Mouse (Mus musculus): ENCODE measurements around the gene Dexi.

The Dexi gene

DNA sequence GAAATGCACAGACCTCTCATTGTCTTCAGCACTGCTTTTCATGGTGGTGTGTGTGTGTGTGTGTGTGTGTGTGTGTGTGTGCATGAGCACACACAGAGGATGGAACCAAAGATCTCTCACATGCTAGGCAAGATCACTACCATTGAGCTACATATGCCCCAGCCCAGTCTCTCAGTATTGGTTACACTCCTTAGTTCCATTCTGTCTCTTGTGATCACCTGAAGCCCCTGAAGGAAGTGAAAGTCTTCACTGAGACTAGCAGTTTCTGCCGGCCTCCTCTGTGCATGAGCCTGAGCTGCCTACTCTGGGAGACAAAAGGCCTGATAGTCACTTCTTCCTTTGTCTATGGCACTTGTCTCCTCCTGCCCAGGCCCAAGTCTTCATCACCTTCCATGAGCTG lies 43.7 kb downstream of the Dexi start:
- peak in 1 of 2 experiments; percentile 43 for DNase-seq (ENCODE audit: low spot score in 2 of 2)

DNA sequence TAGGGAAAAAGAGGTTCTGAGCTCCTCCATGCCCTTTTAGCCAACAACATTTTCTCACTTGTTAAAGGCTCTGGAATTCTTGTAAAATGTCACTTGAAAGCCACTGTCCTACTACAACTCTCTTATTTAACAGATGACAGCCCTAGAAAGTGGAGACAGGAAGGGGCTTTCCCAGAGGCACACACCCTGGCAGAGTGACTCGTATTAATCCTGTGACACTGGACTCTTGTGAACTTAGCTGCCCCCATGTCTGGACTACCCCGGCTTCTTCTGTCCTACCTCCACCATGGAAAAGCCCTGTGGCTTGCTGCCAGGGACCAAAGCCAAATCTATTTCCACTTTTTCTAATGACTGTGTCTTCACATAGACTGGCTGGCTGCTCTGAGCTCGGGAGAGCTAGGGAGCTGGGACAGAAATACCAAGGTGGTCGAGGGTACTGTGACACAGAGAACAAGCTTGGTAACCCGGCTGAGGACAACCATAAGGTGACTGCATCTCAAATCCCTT lies 44.7 kb downstream of the Dexi start:
- no peak for DNase-seq (ENCODE audit: low spot score in 2 of 2)

DNA sequence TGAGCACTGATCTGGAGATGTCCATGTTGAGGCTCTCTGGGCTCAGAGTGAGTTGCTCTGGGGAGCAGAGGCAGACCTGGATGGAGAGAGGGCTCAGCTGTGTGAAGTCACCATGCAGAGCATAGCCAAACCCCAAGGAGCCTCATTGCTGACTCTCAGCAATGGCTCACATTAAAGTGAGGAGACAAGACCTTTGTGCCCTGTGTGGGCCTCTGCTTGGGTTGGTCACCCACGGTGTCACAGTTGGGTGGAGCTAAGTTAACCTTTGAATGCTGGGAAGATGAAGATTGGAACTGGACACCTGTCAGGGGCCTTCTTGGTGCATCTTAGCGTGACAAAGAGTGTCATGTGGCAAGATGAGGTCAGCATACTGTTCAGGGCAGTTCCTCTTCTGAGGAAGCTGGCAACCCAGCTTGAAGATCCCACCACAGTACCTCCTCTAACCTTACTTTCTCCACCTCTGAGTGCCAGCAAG lies 47.0 kb downstream of the Dexi start:
- DNase-seq (ENCODE audit: low spot score in 2 of 2), result no peak

DNA sequence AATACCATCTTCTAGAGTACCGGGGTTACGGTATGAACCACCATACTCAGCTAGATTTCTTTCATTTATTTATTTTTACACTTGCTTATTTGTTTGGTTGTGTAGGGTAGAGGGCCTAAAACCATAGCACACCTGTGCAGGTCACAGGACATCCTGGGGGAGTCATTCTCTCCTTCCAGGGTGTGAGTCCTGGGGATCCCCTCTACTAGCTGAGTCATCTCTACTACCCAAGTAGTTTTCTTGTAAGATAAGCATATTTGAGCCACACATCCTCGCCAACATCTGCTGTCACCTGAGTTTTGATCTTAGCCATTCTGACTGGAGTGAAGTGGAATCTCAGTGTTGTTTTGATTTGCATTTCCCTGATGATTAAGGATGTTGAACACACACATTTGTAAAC lies 50.3 kb downstream of the Dexi start:
- no peak for DNase-seq (ENCODE audit: low spot score in 2 of 2)

DNA sequence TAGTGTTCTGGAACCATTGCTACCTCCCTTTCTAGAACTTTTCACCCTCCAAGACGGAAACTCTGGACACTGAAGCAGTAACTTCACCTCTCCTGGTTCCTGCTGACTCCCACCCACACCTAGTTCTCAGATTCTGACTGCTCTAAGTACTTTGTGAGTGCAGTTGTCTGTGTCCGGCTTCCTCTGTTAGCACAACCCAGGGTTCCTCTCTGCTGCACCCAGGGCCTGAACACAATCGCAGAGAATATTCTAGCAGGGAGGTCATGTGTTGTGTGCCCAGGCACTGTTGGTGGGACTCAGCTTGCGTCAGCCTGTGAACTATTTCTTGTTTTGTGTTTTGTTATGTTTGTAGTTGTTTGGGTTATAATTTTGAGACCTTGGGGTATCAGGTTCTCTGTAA lies 51.1 kb downstream of the Dexi start:
- no peak for DNase-seq (ENCODE audit: low spot score in 2 of 2)

DNA sequence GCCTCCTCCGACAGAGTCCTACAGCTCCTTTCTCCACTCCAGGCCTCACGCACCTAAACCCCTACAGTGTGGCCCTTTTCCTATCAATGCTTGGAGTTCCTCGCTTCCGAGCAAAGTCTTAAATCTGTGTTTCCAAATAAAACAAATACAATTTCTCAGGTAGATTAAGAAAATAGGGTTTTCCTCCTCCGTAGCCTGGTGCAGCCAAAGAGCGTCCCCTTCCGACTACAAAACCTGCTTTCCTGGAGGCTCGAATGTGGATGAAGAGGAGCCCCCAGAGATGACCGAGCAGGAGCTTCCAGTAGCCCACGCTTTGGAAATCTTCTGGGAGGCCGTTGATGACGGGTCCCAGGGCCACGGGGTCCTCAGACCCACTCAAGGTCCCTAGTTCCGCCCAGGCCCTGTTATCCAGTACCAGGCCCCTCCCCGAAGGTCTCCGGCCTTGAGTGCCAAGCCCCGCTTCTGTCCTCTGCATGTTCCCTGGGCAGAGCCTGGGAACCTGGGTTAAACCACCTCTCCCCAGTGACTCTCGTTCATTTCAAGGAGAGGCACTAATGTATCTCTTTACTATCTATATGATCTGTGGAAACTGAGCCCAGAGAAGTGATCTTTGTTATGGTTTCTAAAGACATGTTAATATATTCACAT lies 52.2 kb downstream of the Dexi start:
- DNase-seq (ENCODE audit: low spot score in 2 of 2), result no peak

DNA sequence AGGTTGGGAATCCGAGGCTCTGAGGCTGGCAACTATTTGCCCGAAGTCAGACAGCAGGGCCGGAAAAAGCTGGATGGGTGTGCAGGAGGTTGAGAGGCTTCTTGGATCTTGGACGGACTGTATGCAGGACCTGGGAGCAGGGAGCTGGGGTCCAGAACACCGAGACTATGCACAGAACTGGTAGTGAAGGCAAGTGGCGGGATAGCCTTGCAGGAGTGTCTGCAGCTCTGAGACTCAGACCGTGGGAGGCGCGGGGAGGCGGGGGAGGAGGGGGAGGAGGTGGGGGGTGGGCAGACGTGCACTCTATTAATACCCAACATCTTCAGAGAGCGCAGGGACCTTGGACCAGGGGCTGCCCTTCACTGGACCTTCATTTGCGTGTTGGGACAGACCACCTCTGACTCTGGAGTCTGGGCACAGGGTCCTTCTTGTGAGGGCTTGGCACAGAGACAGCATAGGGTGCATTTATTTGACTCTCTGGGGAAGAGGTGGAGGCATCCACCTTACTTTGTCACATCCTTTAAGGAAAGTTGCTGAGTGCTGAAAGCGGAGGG lies 52.9 kb downstream of the Dexi start:
- DNase-seq (ENCODE audit: low spot score in 2 of 2), result no peak

DNA sequence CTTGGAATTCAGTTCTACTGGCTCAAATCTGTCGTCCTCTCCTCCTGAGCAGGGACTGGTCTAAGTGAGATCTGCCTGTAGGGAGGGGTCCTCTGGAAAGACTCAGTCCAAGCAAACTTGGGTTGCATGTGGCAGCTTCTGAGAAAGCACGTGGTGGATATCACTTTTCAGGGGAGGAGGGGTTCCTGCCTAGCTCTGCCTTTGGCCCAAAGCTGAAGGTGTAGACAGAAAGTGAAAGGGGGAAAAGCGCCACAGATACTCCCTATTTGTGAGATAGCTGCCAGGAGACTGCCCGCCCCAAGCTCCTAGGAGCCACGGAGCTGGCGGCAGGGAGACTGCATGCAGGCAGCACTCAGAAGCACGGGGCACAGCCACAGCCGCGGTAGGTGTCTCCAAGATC lies 53.4 kb downstream of the Dexi start:
- DNase-seq (ENCODE audit: low spot score in 2 of 2), result no peak

DNA sequence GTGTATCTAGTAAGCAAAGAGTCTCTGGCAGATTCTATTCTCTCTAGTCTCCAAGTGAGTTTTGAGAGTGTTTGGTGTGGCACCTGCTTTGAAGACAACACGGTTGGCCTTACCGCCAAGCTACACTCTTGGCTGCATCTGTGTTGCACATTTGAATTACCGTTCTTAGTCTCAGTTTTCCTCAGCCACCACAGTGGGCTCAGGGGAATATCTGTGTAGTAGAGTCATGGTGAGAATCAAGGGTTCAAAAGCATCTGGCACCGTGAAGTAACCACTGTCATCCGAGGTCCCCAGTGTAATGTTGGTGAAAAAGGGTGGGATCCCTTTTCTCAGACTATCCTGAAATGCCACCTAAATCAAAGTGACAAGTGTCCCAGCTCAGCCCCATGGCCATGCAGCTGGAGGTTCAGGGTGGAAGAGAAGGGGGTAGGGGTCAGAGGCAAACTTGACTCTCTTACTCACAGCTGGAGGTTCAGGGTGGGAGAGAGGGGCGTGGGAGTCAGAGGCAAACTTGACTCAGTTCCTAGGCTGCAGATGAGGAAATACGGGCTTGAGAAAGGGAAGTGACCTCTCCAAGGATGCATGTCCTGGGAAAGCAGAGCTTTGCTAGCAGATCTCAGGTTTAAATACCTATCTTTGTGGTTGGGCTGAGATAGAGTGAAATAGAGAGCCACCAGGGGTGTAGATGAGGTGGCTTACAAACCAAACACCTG lies 53.9 kb downstream of the Dexi start:
- DNase-seq (ENCODE audit: low spot score in 2 of 2), result no peak

DNA sequence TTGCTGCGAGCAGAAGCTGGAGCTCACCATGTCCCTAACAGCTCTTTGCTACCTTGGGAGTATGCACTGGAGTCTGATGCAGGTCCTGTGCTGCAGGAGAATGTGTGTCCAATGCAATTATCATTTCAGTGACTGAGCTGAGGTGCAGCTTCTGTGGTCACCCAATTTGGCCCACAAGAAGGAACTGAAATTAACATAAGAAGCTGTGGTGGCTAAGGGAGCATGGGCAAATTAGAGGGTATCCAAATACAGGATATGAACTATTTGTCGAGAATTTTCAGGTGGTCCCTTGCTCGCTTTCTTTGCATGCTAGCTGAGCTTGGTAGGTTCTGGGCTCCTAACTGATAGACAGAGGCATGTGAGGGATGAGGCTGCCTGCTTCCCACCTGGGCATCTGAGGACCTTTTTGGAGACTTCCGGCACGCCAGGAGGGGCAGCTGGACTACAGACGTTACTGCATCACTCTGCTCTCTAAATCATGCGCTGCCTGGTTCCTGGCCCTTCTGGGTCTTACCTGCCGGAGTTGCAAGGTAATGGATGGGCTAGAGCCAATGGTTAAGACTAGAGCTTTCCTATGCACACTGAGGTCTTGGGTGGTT lies 54.9 kb downstream of the Dexi start:
- peak in 1 of 2 experiments; percentile 48 for DNase-seq (ENCODE audit: low spot score in 2 of 2)

DNA sequence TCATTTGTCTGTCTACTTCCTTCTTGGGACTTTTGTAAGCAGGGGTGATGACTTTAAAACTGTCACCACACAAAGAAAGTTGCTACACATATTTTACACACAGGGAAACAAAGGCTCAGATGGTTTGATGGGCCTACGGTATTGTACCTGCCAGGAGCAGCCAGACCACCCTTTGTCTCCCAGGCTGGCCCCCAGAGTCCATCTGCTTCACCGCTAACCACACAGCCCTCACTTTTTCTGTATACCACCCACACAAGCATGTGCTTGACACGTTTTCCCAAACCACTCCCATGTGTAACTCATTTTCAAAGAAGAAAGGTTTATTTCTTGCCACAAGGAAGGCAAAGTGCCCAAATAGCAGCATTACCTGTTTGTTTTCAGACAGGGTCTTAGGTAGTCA lies 55.9 kb downstream of the Dexi start:
- DNase-seq (ENCODE audit: low spot score in 2 of 2), result no peak

DNA sequence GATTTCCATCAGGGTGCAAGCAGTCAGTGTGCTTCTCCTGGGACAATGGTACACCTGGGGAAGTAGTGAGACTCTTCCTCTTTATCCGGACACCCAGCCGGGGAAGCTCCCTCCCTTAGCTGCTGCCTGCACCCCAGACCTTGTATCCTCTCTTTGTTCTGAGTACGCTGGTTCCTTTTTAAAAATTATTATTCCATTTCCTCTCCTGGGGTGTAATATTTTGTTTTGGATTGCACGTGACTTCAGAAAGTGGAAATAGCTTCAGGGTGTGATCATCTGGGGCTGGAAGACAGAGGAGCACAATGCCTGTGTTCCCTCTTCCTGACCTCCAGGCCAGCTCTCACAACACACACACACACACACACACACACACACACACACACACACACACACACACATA lies 60.5 kb downstream of the Dexi start:
- DNase-seq (ENCODE audit: low spot score in 2 of 2), result no peak

DNA sequence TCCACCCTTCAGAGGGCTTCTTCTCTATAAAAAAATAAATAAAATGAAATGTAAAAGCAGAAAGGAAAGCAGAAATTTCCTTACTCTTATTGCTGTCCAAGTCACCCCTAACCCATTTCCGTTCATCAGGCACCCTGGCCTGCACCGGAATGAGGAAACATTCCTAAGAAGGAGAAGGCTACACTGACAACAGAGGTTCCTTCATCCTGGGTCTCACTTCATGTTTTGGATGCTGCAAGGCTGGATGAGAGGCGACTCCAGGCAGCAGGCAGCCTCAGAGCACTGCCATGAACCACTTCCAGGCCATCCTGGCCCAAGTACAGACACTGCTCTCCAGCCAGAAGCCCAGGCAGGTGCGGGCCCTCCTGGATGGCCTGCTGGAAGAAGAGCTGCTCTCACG lies 63.0 kb downstream of the Dexi start, which contains the start of gene Ciita:
Gene Ciita, plus strand, starts transcription at position 203 of the 400 bp plus-strand sequence.
- DNase-seq (ENCODE audit: low spot score in 2 of 2), result no peak

DNA sequence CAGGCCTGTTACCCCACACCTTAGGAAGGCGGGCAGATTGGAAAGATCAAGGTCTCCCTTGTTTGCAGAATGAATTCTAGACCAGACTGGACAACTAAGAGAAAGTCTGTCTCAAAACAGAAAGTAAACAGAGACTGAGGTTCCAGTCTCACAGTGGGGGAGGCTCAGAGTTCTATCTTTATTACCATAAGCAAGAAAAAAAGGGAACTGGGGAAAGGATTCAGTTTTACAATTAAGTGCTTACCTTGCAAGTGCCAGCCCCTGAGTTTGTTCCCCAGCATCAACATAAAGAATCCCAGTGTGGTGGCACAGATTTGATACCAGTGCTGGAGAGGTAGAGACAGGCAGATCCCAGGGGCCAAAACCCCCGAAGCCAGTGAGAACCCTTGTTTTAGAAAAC lies 66.9 kb downstream of the Dexi start:
- no peak for DNase-seq (ENCODE audit: low spot score in 2 of 2)

DNA sequence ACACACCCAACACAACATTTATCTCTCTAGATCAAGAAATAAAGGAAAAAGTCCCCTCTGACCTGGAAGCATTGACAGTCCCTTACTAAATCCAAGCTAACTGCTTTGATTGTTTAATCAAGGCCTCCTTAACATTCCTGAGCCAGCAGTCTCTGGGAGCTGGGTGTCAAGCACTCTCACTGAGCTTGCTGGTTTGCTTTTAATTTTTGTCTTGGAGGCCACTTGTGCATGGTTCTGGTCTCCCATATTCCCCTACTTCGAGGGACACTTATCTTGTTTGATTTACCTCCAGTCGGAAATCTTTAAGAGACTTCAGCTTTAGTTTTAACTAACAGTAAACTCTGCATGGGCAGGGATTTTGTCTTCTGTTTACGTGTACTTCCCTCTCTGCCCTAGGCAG lies 67.9 kb downstream of the Dexi start:
- no peak for DNase-seq (ENCODE audit: low spot score in 2 of 2)

DNA sequence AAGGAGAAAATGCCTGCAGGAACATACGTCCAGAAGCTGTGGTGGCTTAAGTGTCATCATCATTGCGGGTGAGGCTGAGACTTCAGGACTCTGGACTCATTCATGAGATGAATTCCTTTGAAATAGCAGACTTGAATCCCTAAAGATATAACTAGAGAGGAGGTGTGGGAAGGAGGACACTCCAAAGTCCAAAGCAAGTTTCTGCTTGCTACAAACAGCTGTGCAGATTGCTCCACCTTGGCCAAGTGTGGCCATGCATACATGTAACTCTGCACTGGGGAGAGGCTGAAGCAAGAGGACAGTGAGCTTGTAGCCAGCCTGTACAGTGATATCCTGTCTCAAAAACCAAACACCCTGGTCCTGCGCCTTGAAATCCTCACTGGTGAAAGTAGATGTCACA lies 70.9 kb downstream of the Dexi start:
- no peak for DNase-seq (ENCODE audit: low spot score in 2 of 2)

DNA sequence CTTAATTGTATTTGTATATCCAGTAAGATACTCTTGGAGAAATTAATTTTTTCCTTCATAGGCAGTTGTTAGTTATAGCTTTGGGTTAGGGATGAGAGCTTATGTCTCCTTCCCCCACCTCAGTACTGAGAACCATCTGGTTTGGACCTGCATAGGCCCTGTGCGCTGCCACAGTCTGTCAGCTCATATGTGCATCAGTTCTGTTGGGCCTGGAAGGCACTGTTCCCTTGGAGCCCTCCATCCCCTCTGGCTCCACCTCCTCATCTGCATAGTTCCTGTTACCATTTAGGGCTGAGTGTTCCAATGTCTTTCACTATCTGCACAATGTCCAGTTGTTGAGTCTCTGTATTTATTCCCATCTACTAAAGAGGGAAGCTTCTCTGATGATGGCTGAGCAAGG lies 74.7 kb downstream of the Dexi start:
- DNase-seq (ENCODE audit: low spot score in 2 of 2), result no peak

DNA sequence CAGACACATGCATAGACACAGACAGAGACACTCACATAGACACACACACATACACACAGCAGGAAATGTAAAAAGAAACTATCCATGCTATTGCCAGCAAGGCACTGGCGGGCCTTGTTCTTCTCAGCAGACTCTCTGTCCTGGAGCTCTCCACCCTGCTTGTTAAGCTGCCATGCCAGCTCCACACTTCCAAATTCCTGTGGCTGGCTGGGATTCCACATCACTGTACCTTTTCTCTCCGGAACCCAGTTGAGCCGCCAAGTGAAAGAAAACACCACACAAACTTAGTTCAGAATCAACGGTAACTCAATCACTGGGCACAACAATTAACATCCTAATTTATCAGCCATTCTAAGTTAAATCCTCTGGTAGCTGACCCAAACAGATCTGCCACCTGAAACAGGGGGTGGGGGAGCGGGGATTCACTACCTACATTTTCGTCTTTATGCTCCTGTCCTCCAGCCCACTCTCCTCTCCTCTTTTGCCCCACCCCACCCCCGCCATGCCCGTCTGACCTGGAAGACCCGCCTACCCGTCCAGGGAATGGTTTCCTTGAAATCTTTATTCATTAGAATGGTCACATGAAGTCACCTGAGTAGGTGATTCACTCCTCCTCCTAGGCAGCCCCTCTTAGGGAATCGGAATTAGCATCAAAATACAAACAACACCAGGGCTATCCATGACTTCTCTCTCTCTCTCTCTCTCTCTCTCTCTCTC lies 75.3 kb downstream of the Dexi start:
- DNase-seq (ENCODE audit: low spot score in 2 of 2), result no peak

DNA sequence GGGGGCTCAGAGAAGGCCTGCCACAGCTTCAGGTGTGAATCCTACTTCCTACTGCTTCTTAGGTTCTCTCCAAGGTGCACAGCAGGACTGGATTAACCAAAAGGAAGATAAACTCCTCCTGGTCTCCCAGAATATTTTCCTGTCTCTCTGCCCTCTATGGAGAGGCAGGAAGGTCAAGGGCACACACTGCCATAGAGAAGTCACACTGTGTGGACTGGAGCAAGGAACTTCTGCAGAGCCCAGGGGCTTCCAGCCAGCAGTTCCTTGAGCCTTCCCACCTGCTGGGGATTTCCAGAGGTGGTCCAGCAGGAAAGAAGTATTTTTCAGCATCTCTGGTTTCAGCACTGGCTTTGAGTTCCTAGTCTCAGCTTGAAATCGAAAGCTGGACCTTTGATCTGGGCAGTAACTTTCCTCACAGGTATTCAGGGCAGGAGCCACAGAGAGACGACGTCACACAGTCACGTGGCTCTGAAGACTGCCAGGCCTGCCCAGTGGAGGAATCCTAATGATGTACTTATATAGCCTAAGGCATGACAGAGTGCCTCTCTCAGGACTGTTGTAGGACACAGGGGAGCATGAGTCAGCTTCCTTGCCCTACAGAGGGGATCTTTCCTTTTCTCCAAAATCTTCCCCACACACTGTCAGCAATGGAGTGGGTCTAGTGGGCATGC lies 77.7 kb downstream of the Dexi start:
- DNase-seq (ENCODE audit: low spot score in 2 of 2), result no peak

DNA sequence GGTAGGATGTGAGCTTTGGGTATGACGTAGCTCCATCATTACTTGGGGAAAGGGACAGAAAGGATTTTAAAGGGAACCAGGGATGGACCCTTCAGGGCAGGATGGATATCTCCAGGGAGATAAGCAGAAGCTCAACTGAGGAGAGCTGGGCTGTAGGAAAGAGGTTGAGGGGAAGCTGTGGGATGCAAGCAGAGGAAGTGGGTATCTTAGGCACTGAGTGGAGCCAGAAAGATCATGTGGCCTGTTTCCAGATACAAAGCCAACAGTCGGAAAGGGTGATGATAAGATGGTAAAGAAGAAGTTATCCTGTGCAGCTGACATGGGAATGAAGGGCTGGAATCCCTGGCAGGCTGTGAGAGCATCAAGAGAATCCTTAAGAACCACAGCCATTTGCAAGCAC lies 81.7 kb downstream of the Dexi start:
- DNase-seq (ENCODE audit: low spot score in 2 of 2), result no peak

DNA sequence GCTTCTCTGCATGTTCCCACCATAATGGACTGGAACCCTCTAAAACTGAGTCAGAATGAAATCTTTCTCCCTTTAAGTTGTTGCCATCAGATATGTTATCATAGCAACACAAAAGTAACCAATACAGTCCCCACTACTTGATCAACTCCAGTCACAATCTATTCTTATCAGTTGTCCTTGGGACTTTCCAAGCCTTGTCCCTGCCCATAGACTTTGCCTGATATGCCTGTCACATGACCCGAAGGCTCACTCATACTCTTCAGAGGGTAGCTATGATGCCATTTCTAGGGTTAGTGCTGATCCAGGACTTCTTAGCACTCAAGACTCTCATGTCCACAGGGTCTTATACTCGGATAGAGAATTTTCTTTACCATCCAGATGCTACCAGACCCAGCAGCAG lies 82.7 kb downstream of the Dexi start:
- no peak for DNase-seq (ENCODE audit: low spot score in 2 of 2)

Data from spleen, postnatal 10 days (tissue).